Mouse (Mus musculus) heart, embryonic 12.5 days (tissue): ENCODE measurements around the gene Ptpru. TPM values are rescaled to one million over a fixed set of nuclear protein-coding genes. Genes with fewer than 3 reads are reported as not detected.

ENCODE experiments used
- ATAC-seq: fragments of 200-750 bp; cut with Nextera tagmentation; 2 replicates; pipeline ENCODE4 v1.8.0; 2017; ENCODE audit warnings: moderate TSS enrichment, moderate library complexity; ENCODE audit not compliant: insufficient number of reproducible peaks, low FRiP score
- H3K27ac ChIP-seq: fragments of 300-500 bp; sonication (generic); 2 replicates; pipeline ENCODE4 v1.5.1; 2016; ENCODE audit warnings: mild to moderate bottlenecking, moderate library complexity; ENCODE audit not compliant: poor library complexity, severe bottlenecking
- H3K27me3 ChIP-seq: fragments of 300-500 bp; sonication (generic); replicated peaks from 2 replicates; pipeline ENCODE4 v1.6.1; 2016; ENCODE audit warnings: mild to moderate bottlenecking, moderate library complexity
- H3K36me3 ChIP-seq: fragments of 300-500 bp; sonication (generic); 2 replicates; pipeline ENCODE4 v1.6.1; 2016; ENCODE audit warnings: mild to moderate bottlenecking, moderate library complexity
- H3K4me1 ChIP-seq: fragments of 300-500 bp; sonication (generic); replicated peaks from 2 replicates; pipeline ENCODE4 v1.6.1; 2016; ENCODE audit warnings: mild to moderate bottlenecking
- H3K4me2 ChIP-seq: fragments of 300-500 bp; sonication (generic); 2 replicates; pipeline ENCODE4 v1.6.1; 2016; ENCODE audit warnings: mild to moderate bottlenecking, moderate library complexity
- H3K4me3 ChIP-seq: fragments of 300-500 bp; sonication (generic); 2 replicates; pipeline ENCODE4 v1.5.1; 2016; ENCODE audit warnings: mild to moderate bottlenecking
- H3K9ac ChIP-seq: fragments of 300-500 bp; sonication (generic); 2 replicates; pipeline ENCODE4 v1.6.1; 2016; ENCODE audit warnings: mild to moderate bottlenecking, moderate library complexity
- H3K9me3 ChIP-seq: fragments of 300-500 bp; sonication (generic); replicated peaks from 2 replicates; pipeline ENCODE4 v1.6.1; 2016; ENCODE audit warnings: mild to moderate bottlenecking, moderate library complexity
- WGBS: fragments of 180-500 bp; shearing (Covaris S2); methylation state at CpG from one replicate; pipeline ENCODE4 v1.1.7; 2016; 5-methylcytosine and 5-hydroxymethylcytosine counted together
- polyA plus RNA-seq: library from polyadenylated mRNA; unstranded; fragments of >200 nt; fragmentation: Nextera tagmentation; extraction: Ambion mirVana; gene quantifications from 2 replicates; pipeline ENCODE4 v1.2.1, GENCODE M21; 2016

Ptpru gene
- 1.8 and 2.5 TPM in 2 replicates for polyA plus RNA-seq

GRCm38 (mm10) chr4:131837872-131838524 is at the start of gene Ptpru:
Gene Ptpru, minus strand, starts transcription at chr4:131838288.
- peak; percentile 87 for ATAC-seq
- peaks cover 16% of the 10 kb centered on the region for H3K4me1 ChIP-seq
- H3K4me3 ChIP-seq: peak within 1 kb of the TSS; percentile 60
- WGBS: under 1% methylated on average over 72 of the region's 72 CpGs
- peak within 1 kb of the TSS; percentile 93 for H3K4me2 ChIP-seq
- H3K27ac ChIP-seq: no peak within 1 kb of the TSS
- peak within 1 kb of the TSS; percentile 71 for H3K9ac ChIP-seq
- no peaks in the 10 kb centered on the region for H3K9me3 ChIP-seq
- H3K27me3 ChIP-seq: peaks cover 69% of the 10 kb centered on the region
- H3K36me3 ChIP-seq: no peaks in the 10 kb centered on the region

DNA sequence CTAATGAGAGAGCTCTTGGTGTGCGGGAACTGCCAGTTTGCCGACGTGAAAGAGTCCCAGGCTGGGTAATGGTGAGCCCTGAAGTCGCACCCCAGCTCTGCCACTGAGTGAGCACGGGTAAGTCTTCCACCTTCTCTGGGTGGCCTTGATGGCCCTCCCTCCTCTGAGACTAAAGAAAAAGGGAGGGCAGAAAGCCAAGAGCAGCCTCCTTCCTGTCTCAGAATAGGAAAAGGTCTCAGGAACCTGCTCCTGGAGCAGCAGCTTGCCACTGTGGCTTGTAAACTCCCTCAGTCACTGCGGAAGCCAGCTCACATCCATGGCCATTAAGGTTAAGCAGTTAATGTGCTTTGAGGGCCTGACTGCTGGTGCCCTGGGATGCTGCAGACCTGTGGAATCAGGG is 47.3 kb upstream of the Ptpru start:
- H3K27me3 ChIP-seq: no peaks in the 10 kb centered on the region
- H3K27ac ChIP-seq: no peak overlapping the region
- no peak overlapping the region for H3K9ac ChIP-seq
- H3K36me3 ChIP-seq: peaks cover 36% of the 10 kb centered on the region
- peaks cover 50% of the 10 kb centered on the region for H3K4me1 ChIP-seq
- H3K4me2 ChIP-seq: no peak overlapping the region
- 76% methylated on average over 6 of the region's 6 CpGs for WGBS
- ATAC-seq: no peak
- H3K4me3 ChIP-seq: no peak overlapping the region
- no peaks in the 10 kb centered on the region for H3K9me3 ChIP-seq

DNA sequence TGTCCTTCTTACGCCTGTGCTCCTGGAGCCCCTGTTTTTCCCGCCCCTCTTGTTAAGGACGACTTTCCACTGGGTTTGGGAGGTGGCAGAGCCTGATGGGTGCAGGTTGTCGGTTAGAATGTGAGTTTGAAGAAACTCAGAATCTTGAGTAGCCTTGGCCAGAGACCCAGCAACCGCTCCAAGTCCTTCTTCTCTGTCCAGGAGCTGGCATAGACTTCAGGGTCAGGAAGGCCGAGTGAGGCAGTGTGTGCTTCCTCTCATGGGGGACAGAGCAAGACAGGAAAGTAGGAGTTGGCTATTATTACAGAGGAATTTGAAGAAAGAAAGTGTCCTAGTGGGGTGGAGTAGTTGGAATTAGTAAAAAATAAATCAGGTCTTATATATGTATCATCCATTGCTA is 45.5 kb upstream of the Ptpru start:
- 73% methylated on average over 6 of the region's 6 CpGs for WGBS

DNA sequence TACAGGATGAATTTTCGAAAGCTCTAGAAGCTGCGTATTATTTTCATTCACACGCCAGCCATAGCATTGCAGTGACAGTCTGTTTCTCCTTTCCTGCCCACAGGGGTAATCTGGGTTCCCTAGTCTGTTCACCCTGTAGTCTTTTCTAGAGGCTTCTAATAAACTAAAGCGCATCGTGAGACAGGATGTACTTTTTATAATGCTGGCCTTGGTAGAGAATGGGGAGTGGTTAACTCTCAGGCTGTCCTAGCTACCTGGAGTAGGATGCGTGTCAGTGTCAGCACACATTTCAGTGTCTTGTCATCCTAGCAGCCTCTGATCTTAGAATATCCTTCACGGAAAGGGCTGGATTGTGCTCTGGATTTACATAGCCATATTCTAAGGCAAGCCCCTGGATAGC is 43.2 kb upstream of the Ptpru start:
- Histone ChIP-seq H3K9me3 (no peaks in the 10 kb centered on the region), H3K27ac (no peak overlapping the region), H3K4me3 (no peak overlapping the region), H3K9ac (no peak overlapping the region), H3K27me3 (no peaks in the 10 kb centered on the region), H3K36me3 (peaks cover 18% of the 10 kb centered on the region), H3K4me1 (peaks cover 70% of the 10 kb centered on the region), H3K4me2 (no peak overlapping the region)
- WGBS: 85% methylated on average over 7 of the region's 7 CpGs
- no peak for ATAC-seq

More for the DNA sequence above, 45.5 kb upstream of the Ptpru start:
- Histone ChIP-seq H3K4me3 (no peak overlapping the region), H3K9ac (no peak overlapping the region), H3K27me3 (no peaks in the 10 kb centered on the region), H3K9me3 (no peaks in the 10 kb centered on the region), H3K36me3 (peaks cover 29% of the 10 kb centered on the region), H3K4me1 (peaks cover 53% of the 10 kb centered on the region), H3K4me2 (no peak overlapping the region), H3K27ac (0 out of 2 replicates have a peak overlapping the region, but pooled peaks have one; percentile 32)
- no peak for ATAC-seq

DNA sequence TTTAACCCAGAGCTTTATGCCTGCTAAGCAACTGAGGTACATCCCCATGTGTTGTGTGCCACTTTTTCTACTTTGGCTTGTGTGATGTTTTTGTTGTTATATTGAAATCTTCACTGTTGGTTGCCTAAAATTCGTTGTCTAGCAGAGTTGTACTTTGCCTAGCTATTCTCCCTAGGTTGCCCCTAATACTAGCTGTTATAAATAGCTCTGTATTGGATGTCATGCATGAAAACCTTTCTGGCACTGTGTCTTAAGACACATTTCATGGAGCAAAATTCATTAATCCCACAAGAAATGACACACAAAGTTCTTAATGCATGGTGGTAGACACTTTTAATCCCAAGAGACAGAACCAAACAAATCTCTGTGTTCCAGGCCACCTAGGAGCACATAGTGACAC is 41.6 kb upstream of the Ptpru start:
- peaks cover 5% of the 10 kb centered on the region for H3K36me3 ChIP-seq
- no peak for ATAC-seq
- peak overlapping the region; percentile 45; the same call in 1 of the 2 replicates for H3K9ac ChIP-seq
- no peaks in the 10 kb centered on the region for H3K9me3 ChIP-seq
- H3K27me3 ChIP-seq: no peaks in the 10 kb centered on the region
- no peak overlapping the region for H3K27ac ChIP-seq
- no peak overlapping the region for H3K4me3 ChIP-seq
- no peak overlapping the region for H3K4me2 ChIP-seq
- WGBS: 87% methylated on average over 1 of the region's 1 CpGs
- H3K4me1 ChIP-seq: peaks cover 69% of the 10 kb centered on the region

- H3K36me3 ChIP-seq: peaks cover 3% of the 10 kb centered on the region; the same call in 1 of the 2 replicates
- no peak for ATAC-seq
- 68% methylated on average over 2 of the region's 2 CpGs for WGBS
- peaks cover 58% of the 10 kb centered on the region for H3K4me1 ChIP-seq
- no peaks in the 10 kb centered on the region for H3K27me3 ChIP-seq
- H3K4me2 ChIP-seq: 0 out of 2 replicates have a peak overlapping the region, but pooled peaks have one; percentile 29
- no peak overlapping the region for H3K27ac ChIP-seq
- H3K9me3 ChIP-seq: no peaks in the 10 kb centered on the region
- 0 out of 2 replicates have a peak overlapping the region, but pooled peaks have one; percentile 6 for H3K9ac ChIP-seq
- no peak overlapping the region for H3K4me3 ChIP-seq
These were observed 38.7 kb upstream of the Ptpru start for GRCm38 (mm10) chr4:131876836-131877235.

DNA sequence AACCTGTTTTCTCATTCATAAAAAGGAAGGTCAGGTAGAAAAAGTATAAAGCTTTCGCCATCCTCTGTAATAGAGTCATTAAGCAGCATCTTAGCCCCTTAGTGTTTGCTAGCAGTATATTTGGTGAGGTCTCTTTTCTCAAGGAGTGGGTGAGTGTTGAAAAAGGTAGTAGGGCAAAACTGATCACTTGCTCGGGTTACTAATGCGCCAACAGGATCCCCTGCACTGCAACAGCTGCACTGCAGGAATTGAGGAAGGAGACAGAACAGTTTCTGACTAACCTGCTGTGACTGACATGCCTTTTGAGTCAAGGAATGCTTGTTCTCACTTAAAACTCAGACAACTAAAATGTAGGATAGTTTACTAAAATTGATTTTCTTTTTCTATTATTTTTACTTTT is 37.2 kb upstream of the Ptpru start:
- H3K9ac ChIP-seq: peak overlapping the region; percentile 99
- peak overlapping the region; percentile 88 for H3K4me2 ChIP-seq
- no peaks in the 10 kb centered on the region for H3K9me3 ChIP-seq
- no peak for ATAC-seq
- peak overlapping the region; percentile 92 for H3K4me3 ChIP-seq
- H3K27ac ChIP-seq: no peak overlapping the region
- no peaks in the 10 kb centered on the region for H3K27me3 ChIP-seq
- peaks cover 49% of the 10 kb centered on the region for H3K4me1 ChIP-seq
- peaks cover 3% of the 10 kb centered on the region; the same call in 1 of the 2 replicates for H3K36me3 ChIP-seq
- WGBS: 48% methylated on average over 3 of the region's 3 CpGs

GRCm38 (mm10) chr4:131874567-131874966 is 36.5 kb upstream of the Ptpru start:
- H3K4me1 ChIP-seq: peaks cover 45% of the 10 kb centered on the region
- peaks cover 3% of the 10 kb centered on the region; the same call in 1 of the 2 replicates for H3K36me3 ChIP-seq
- H3K27ac ChIP-seq: peak overlapping the region; percentile 100
- no peak for ATAC-seq
- H3K27me3 ChIP-seq: no peaks in the 10 kb centered on the region
- peak overlapping the region; percentile 99 for H3K9ac ChIP-seq
- WGBS: 2% methylated on average over 11 of the region's 11 CpGs
- H3K9me3 ChIP-seq: no peaks in the 10 kb centered on the region
- peak overlapping the region; percentile 88 for H3K4me2 ChIP-seq
- peak overlapping the region; percentile 92 for H3K4me3 ChIP-seq

- no peaks in the 10 kb centered on the region for H3K9me3 ChIP-seq
- H3K4me2 ChIP-seq: peak overlapping the region; percentile 88
- H3K27me3 ChIP-seq: no peaks in the 10 kb centered on the region
- WGBS: 0% methylated on average over 20 of the region's 20 CpGs
- peak overlapping the region; percentile 100 for H3K27ac ChIP-seq
- H3K9ac ChIP-seq: peak overlapping the region; percentile 99
- peak overlapping the region; percentile 92 for H3K4me3 ChIP-seq
- no peak for ATAC-seq
- H3K36me3 ChIP-seq: peaks cover 3% of the 10 kb centered on the region; the same call in 1 of the 2 replicates
- peaks cover 45% of the 10 kb centered on the region for H3K4me1 ChIP-seq
These were observed 36.1 kb upstream of the Ptpru start for GRCm38 (mm10) chr4:131874169-131874536.

DNA sequence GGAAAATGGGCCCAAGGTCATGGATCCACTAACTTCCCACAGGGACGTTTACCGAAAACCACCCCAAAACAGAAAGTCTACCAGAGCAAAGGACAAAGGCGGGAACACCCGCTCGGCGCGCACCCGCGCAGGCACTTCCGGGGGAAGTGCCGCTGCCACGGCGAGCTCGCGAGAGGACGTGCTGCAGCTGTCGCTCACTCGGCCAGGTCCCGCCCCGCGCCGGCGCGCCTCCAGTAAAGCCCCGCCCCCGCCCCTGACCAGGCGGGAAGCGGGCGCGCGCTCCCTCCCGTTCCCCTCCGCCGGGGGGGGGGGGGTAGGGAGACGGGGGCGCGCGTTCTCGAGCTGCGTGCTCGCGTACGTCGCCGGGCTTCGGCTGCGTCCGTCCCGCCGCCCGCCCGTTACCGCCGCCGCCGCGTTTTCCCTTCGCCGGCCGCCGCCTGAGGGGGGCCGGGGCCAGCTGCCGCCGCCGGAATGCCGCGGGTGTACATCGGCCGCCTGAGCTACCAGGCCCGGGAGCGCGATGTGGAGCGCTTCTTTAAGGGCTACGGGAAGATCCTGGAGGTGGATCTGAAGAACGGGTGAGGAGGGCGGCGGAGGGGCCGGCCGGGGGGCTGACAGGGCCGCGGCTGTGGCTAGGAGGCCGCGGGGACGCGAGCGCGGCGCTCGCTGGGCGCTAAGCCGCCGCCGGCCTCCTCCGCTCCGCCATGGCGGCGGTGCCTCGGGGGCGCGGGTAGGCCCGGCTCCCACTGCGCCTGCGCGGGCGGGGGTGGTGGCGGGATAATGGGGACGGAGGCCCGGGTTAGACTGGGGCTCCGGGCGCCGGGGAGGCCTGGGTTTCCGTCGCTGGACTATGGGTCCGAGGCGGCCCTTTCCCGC is 35.4 kb upstream of the Ptpru start, which contains the start of gene Srsf4:
Gene Srsf4, plus strand, starts transcription at position 325 of the 876 bp plus-strand sequence.
- Histone ChIP-seq H3K27ac (peak within 1 kb of the TSS; percentile 100), H3K4me1 (peaks cover 40% of the 10 kb centered on the region), H3K9ac (peak within 1 kb of the TSS; percentile 99), H3K36me3 (peaks cover 3% of the 10 kb centered on the region; the same call in 1 of the 2 replicates), H3K4me3 (peak within 1 kb of the TSS; percentile 92), H3K27me3 (no peaks in the 10 kb centered on the region), H3K4me2 (peak within 1 kb of the TSS; percentile 88), H3K9me3 (no peaks in the 10 kb centered on the region)
- peak; percentile 96 for ATAC-seq
- under 1% methylated on average over 84 of the region's 116 CpGs for WGBS
